Mouse (Mus musculus) kidney, postnatal 25 days (tissue): Measurements from ENCODE around the gene Kcnip3.

Experiments
- DNase-seq, 2 experiments: peaks; one replicate each; pipeline ENCODE4 v3.0.0; 2021; ENCODE audit warnings: mixed read lengths in 2 of 2

The Kcnip3 gene

GRCm38 (mm10) chr2:127462314-127462713 is 59.6 kb downstream of the Kcnip3 start:
- DNase-seq = peak; percentile 69 to 76

DNA sequence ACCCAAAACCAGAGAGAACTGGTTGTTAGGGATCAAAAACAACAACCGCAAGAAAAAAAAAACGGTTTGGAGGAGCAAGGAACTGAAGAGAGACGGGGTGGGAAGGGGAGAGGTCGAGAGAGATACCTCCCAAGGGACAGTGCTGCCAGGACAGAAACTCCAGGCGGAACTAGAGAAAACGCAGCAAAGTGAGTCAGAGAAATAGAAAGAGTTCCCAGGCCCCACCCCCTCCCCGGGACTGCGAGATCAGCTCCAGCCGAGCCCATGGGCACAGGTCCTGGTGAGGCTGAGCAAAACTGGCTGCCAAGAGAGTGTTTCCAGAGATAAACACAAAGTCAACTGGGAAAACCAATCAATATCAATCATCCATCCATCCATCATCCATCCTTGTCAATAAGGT is 60.5 kb downstream of the Kcnip3 start:
- no peak for DNase-seq

GRCm38 (mm10) chr2:127459341-127459740 is 62.6 kb downstream of the Kcnip3 start:
- no peak for DNase-seq

GRCm38 (mm10) chr2:127453764-127454163 is 68.1 kb downstream of the Kcnip3 start:
- peak; percentile 80 to 89 for DNase-seq

- peak; percentile 48 to 79 for DNase-seq
Measured at GRCm38 (mm10) chr2:127453141-127453540, 68.8 kb downstream of the Kcnip3 start.

DNA sequence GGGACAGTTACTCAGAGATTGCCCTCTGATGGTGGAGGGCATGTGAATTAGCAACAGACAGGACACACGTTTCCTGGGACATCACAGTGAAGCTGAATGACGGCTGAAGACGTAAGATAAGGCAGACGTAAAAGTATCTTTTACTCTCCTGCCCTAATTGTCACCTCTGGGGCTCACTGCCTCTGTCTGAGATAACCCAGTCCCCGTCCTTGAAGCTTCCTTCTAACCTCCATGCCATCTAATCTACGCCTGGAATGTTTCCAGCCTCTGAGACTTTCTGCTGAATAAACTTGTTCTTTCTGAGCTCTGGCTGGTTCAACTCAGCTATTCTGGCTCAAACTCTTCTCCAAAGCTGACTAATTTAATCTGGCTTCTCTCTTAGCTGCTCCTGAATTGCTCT is 70.1 kb downstream of the Kcnip3 start:
- peak in 1 of 2 experiments; percentile 26 for DNase-seq

DNA sequence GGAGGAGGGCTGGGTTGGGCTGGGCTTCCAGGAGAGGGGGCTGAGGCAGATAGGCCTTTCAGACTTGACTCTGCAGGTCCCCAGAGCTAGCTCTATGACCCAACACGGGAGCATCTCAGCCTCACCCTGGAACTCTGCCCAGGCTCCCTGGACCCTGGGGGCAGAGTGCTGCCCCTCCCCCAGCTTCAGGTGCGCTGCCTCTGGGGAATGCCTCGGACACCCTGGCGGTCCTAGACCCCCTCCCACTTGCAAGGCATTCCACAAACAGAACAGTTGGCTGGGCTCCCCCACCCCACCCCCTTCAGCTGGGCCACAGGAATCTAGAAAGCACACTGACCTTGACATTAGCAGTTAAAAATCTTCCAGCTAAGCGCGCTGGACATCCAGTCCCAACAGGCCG is 72.2 kb downstream of the Kcnip3 start:
- DNase-seq = peak; percentile 75 to 92

DNA sequence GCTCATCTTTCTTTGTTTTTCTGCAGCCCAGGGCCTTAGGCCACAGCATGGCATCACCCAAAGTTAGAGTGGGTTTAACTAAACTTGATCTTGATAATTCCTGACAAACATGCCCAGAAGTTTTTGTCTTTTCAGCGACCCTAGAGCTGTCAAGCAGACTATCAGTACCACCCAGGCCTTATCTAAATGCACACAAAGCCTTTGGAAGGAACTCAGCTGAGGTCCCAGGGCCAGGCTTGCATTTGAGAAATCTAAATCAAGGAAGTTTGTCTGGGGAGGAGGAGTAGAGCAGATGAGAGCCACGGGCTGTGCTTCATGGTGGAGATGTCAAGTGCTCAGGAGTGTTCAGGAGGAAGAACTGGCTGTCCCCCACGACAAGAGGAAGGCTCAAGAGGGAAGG is 75.0 kb downstream of the Kcnip3 start:
- DNase-seq = no peak

GRCm38 (mm10) chr2:127444055-127444789 is 77.7 kb downstream of the Kcnip3 start, which contains the start of gene Fahd2a:
Gene Fahd2a (minus strand): TSS chr2:127444565.
- peak; percentile 90 to 95 for DNase-seq

GRCm38 (mm10) chr2:127437697-127438096 is 84.2 kb downstream of the Kcnip3 start:
- no peak for DNase-seq

- DNase-seq = no peak
Measured at GRCm38 (mm10) chr2:127435554-127435953, 86.3 kb downstream of the Kcnip3 start.

DNA sequence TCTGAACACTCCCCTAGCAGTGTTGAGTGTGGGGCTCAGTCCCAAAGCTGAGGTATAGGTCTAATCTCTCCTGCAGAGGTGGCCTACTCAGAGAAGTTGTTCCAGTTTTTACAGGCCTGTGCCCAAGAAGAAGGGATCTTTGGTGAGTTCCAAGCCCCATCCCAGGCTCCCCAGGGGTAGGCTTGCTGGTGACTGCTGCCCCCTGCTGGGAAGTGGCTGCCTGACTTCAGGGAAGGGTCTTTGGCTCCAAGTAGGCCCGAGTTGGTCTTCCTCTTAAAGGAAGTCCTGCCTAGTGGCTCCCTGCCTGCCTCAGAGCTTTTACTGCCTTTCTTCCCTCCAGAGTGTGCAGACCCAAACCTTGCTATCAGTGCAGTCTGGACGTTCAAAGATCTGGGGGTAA is 86.8 kb downstream of the Kcnip3 start:
- peak; percentile 64 to 70 for DNase-seq

DNA sequence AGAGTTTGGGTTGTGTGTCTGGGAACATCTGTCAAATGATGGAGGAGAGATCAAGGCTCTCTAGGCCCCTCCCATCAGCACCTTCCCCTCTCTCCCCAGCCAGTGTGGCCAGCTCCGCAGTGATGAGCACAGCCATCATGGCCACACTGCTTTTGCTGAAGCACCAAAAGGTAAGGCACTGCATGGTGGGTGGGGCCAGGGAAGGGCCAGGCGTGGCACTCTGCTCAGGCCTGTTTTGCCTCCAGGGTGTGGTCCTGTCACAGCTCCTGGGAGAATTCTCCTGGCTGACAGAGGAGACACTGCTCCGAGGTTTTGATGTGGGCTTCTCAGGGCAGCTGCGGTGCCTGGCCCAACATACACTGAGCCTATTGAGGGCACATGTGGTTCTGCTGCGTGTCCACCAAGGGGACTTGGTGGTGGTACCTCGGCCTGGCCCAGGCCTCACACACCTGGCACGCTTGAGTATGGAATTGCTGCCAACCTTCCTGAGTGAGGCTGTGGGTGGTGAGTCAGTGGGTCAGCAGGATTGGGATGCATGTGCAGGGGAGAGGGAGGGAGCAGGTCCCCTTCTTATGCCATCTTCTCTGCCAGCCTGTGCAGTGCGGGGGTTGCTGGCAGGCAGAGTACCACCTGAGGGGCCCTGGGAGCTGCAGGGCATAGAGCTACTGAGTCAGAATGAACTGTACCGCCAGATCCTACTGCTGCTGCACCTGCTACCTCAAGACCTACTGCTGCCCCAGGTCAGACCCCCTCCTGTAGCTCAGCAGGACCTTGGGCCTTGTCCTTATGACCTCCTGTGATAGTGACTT is 88.2 kb downstream of the Kcnip3 start:
- DNase-seq = no peak

DNA sequence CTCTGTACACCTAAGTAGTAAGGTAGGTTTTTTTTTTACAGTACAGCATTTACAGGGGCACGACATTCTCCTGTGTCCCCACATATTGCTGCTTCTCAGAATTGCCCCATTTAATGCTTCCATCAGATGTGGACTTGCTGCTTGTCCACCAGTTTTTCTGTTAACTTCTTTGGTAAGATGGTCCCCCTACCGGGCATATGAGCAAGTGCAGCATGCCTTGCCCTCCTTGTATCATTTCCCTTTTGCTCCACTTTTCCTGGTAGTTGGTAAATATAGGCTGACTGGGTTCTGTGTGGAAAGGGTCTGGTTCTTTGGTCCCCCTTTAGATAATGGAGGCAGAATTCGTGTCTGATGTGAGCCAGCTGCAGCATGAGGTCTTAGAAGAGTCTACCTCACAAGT is 91.7 kb downstream of the Kcnip3 start:
- DNase-seq = peak; percentile 63 to 76

- no peak for DNase-seq
Measured at GRCm38 (mm10) chr2:127424977-127425376, 96.9 kb downstream of the Kcnip3 start, which contains the start of gene Gpat2. Gene Gpat2 (plus strand): TSS chr2:127425199.

DNA sequence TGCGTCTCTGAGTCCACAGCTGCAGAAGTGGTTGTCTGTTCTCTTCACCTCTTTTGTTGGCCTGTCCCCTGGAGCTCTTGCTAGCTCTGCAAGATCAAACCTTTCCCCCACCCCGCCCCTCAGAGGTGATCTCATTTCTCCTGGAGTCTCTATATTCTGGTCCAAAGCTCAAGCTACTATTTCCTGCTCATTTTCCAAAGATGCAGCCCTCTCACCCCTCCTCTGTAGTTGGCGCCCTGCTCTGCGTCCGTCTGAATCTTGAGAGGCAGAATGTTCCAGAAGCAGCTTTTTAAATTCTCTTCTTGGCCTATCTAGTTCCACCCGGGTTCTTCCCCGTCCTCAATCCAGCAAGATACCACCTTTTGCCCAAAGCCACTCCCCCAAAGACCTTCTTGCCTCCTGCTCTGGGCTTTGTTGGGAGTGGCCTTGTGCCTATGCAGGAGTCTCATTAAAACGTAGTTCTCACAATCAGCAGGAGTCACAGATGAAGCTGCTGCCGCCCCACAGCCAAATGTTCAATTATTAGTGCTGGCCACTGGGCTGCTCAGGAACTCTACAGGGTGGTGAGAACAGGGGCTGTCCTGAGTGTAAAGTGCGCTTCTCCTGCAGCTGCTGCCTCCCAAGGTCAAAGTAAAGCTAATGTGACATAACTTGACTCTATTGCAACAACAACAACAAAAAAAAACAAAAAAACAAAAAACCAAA is 103.5 kb downstream of the Kcnip3 start:
- peak; percentile 66 to 90 for DNase-seq

DNA sequence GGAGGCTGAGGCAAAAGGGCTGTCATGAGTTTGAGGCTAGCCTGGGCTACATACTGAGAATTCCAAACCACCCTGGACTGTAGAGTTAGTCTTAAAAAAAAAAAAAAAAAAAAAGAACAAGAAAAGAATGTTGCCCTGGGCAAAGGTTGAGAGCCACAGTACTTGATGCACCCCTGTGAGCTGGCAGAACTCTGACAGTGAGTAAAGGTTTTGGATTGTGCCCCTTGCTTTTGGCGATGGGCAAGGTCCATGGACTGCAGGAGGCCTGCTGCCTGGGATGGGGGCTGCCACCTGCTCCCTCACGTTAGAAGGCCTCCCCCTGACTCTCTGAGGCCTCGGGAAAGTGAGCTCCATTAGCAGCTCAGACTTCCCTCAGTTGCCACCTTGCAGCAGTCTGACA is 105.2 kb downstream of the Kcnip3 start:
- DNase-seq = peak; percentile 73 to 94

- DNase-seq = peak; percentile 86 to 95
Measured at GRCm38 (mm10) chr2:127415806-127416205, 106.1 kb downstream of the Kcnip3 start.

- no peak for DNase-seq
Measured at GRCm38 (mm10) chr2:127411126-127411525, 110.8 kb downstream of the Kcnip3 start.
